Mouse (Mus musculus) hindbrain, postnatal 0 days (tissue): ENCODE data around the gene Med11. TPM values are rescaled to one million over a fixed set of nuclear protein-coding genes. Genes with fewer than 3 reads are reported as not detected.
"Not testable (repeated sequence)": the region's sequence is repeated elsewhere in the genome, so short reads cannot be mapped to it uniquely, and the experiment has no call there.

Experiments used
- ATAC-seq: fragments of 200-750 bp; cut with Nextera tagmentation; 2 replicates; pipeline ENCODE4 v1.8.0; 2017; ENCODE audit warnings: mild to moderate bottlenecking, moderate TSS enrichment, moderate library complexity
- DNase-seq: peaks from one replicate; pipeline ENCODE4 v3.0.0-alpha.2; 2015; ENCODE audit warnings: low spot score
- H3K27ac ChIP-seq: fragments of 300-500 bp; sonication (generic); 2 replicates; pipeline ENCODE4 v1.5.1; 2014; ENCODE audit warnings: mild to moderate bottlenecking
- H3K27me3 ChIP-seq: fragments of 300-500 bp; sonication (generic); 2 replicates; pipeline ENCODE4 v1.6.1; 2014; ENCODE audit warnings: low read length, mixed read lengths; ENCODE audit not compliant: insufficient read depth
- H3K36me3 ChIP-seq: fragments of 300-500 bp; sonication (generic); 2 replicates; pipeline ENCODE4 v1.6.1; 2014; ENCODE audit warnings: low read length, mixed read lengths; ENCODE audit not compliant: insufficient read depth
- H3K4me1 ChIP-seq: fragments of 300-500 bp; sonication (generic); 2 replicates; pipeline ENCODE4 v1.6.1; 2014; ENCODE audit warnings: antibody characterized with exemption, low read length, mixed read lengths; ENCODE audit not compliant: insufficient read depth
- H3K4me2 ChIP-seq: fragments of 300-500 bp; sonication (generic); 2 replicates; pipeline ENCODE4 v1.6.1; 2014; ENCODE audit warnings: low read depth, mild to moderate bottlenecking, low read length, moderate library complexity, mixed read lengths
- H3K4me3 ChIP-seq: fragments of 300-500 bp; sonication (generic); 2 replicates; pipeline ENCODE4 v1.5.1; 2014; ENCODE audit warnings: low read length
- H3K9ac ChIP-seq: fragments of 300-500 bp; sonication (generic); replicated peaks from 2 replicates; pipeline ENCODE4 v1.6.1; 2014; ENCODE audit warnings: mild to moderate bottlenecking, low read length, moderate library complexity, mixed read lengths
- H3K9me3 ChIP-seq: fragments of 300-500 bp; sonication (generic); 2 replicates; pipeline ENCODE4 v1.6.1; 2016; ENCODE audit warnings: low read length, mixed read lengths
- CTCF ChIP-seq: IDR thresholded peaks from 2 replicates; pipeline ENCODE4 v1.5.1; 2016; ENCODE audit warnings: antibody characterized with exemption, control low read depth, low read depth
- WGBS: fragments of 180-500 bp; shearing (Covaris S2); extraction: QIAGEN DNeasy Blood & Tissue Kit; methylation state at CpG from one replicate; pipeline ENCODE4 v1.1.7; 2014; 5-methylcytosine and 5-hydroxymethylcytosine counted together
- polyA plus RNA-seq: library from polyadenylated mRNA; unstranded; fragments of >200 nt; fragmentation: Nextera tagmentation; extraction: Ambion mirVana; gene quantifications from 2 replicates; pipeline ENCODE4 v1.2.1, GENCODE M21; 2015
- total RNA-seq: library from RNA; depleted of rRNA; stranded (reverse); fragments of >200 nt; gene quantifications from 2 replicates; pipeline ENCODE4 v1.2.3, GENCODE M21; 2014

The Med11 gene
- total and polyA plus RNA-seq, 2 experiments from 2014 or later = 23.7 to 30.5 TPM

DNA sequence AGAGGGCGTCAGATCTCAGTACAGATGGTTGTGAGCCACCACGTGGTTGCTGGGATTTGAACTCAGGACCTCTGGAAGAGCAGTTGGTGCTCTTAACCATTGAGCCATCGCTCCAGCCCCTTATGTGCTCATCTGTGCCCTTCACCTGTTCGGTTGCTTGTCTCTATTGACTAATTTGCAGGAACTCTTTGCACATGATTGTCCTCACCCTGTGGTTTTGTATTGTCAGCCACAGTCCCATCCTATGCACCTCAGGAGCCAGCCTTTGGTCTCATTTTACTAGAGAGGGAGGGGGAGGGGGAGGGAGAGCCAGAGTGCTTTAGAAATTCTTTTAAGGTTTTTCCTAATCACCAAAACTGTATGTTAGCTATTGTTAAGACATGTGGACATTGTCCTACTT lies 33.5 kb upstream of the Med11 start:
- 66% methylated on average over 4 of the region's 4 CpGs for WGBS
- no peak overlapping the region for H3K4me2 ChIP-seq
- H3K36me3 ChIP-seq = no peaks in the 10 kb centered on the region
- H3K9me3 ChIP-seq = no peaks in the 10 kb centered on the region
- DNase-seq (no peak), ATAC-seq (no peak)
- H3K27me3 ChIP-seq = no peaks in the 10 kb centered on the region
- no peak overlapping the region for H3K4me3 ChIP-seq
- no peak for TF ChIP-seq CTCF
- H3K27ac ChIP-seq = no peak overlapping the region
- H3K9ac ChIP-seq = no peak overlapping the region
- H3K4me1 ChIP-seq = no peaks in the 10 kb centered on the region

DNA sequence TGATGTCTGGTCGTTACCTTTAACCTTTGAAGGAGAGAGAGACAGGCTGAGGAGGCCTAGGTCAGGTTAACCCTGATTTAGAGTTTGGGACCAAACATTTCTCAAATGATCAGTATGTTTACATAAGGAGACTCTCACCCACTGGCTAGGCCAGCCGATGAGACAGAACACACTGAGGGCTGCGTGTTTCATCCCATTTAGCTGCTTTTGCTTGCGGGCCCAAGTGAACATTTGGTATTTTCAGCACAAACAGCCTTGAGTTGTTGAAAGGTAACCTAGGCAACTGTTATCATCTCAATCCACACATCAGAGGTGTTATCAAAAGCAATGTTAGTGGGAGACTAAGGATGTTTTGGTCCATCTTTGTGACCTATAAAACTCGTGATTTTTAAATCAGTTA lies 32.2 kb upstream of the Med11 start:
- DNase-seq = no peak
- H3K4me2 ChIP-seq = no peak overlapping the region
- H3K4me3 ChIP-seq = no peak overlapping the region
- 72% methylated on average over 5 of the region's 5 CpGs for WGBS
- no peak overlapping the region for H3K27ac ChIP-seq
- H3K4me1 ChIP-seq = no peaks in the 10 kb centered on the region
- no peaks in the 10 kb centered on the region for H3K36me3 ChIP-seq
- no peak for TF ChIP-seq CTCF
- no peak for ATAC-seq
- H3K9me3 ChIP-seq = no peaks in the 10 kb centered on the region
- no peaks in the 10 kb centered on the region for H3K27me3 ChIP-seq
- no peak overlapping the region for H3K9ac ChIP-seq

DNA sequence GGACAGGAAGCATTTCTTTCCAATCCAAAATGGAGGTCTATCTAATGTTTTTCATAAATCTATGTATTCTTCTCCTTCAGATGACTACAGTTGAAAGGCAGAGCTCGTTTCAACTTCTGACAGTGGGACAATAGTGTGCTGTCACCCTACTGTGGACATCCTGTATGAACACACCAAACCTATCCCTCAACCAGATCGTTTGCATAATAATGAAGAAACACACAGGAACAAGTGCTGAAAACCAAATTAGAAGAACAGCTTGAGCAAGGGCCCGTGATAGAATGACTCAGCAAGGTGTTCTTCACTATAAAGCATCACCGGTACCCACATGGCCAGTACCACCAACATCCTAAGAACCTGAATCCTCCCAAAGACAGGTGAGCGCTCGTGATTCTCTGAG lies 25.1 kb upstream of the Med11 start:
- not testable (repeated sequence) for H3K27me3 ChIP-seq, H3K4me3 ChIP-seq, H3K4me1 ChIP-seq, H3K9ac ChIP-seq, ATAC-seq, DNase-seq, H3K4me2 ChIP-seq, H3K9me3 ChIP-seq, H3K36me3 ChIP-seq, H3K27ac ChIP-seq
- 62% methylated on average over 6 of the region's 6 CpGs for WGBS

DNA sequence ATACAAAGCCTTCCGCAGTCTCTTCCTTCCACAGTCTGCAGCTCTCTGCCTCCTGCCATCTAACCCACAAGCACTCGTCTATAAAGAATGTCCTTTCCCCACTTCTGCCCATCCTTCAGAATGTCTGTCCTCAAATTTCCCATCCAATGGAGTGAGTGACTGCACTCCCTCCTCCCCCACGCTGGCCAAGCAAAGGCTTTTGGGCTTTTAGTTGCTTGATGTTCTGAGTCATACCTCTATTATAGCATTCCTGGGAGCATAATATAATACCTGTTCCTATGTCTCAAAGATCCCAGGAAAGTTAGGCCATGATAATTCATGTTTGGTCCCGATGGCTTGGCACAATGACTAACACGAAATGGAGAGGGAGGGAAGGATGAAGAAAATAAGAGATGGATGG lies 20.1 kb upstream of the Med11 start:
- peaks cover 10% of the 10 kb centered on the region for H3K36me3 ChIP-seq
- no peak overlapping the region; the same call in 1 of the 2 replicates for H3K9ac ChIP-seq
- H3K9me3 ChIP-seq = no peaks in the 10 kb centered on the region
- TF ChIP-seq CTCF = no peak
- ATAC-seq (no peak), DNase-seq (peak; percentile 1)
- 24% methylated on average over 5 of the region's 5 CpGs for WGBS
- peak overlapping the region; percentile 91 for H3K27ac ChIP-seq
- H3K4me3 ChIP-seq = peak overlapping the region; percentile 87
- peak overlapping the region; percentile 78 for H3K4me2 ChIP-seq
- H3K4me1 ChIP-seq = peaks cover 16% of the 10 kb centered on the region
- H3K27me3 ChIP-seq = no peaks in the 10 kb centered on the region

DNA sequence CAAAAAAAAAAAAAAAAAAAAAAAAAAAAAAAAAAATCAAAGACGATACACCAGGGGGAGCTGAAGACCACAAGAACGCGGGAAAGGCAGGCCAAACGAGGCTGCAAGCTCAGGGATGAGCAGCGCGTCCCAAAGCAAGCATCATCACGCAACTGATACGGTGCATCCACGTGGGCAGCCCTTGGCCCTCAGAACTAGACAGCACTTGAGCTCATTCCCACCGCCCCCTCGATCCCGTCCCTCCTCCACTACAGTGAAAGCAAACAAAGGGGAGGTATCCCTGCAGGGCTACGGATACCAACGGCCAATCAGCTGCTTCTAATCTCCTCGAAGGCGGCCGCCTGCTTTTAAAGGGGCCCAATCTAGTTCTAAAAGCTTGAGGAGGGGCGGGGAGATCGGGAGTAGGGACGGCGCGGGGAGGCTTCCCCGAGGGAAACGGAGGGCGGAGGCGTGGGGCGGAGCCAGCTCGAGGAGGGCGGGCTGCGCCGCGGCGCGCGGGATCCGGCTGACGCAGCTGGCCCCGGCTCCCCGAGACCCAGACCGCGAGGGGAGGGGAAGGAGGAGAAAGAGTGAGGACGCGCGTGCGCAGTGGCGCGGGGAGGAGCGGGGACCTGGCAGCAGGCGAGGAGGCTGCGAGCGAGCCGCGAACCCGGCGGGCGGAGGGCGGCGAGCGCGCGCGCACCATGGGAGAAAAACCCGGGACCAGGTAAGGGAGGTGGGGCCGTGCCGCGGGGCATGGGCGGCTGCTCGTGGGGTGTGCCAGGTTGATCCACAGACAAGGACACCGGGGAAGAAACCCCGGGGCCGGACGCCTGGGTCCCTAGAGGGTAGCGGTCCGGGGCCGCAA lies 19.4 kb upstream of the Med11 start, which contains the start of gene Arrb2:
Gene Arrb2, plus strand, starts transcription at position 588 of the 847 bp plus-strand sequence.
- peak within 1 kb of the TSS; percentile 87 for H3K4me3 ChIP-seq
- peaks cover 17% of the 10 kb centered on the region for H3K36me3 ChIP-seq
- no peaks in the 10 kb centered on the region for H3K9me3 ChIP-seq
- under 1% methylated on average over 61 of the region's 75 CpGs for WGBS
- TF ChIP-seq CTCF = peak; percentile 74
- H3K27me3 ChIP-seq = no peaks in the 10 kb centered on the region
- peak; percentile 96 for ATAC-seq
- peaks cover 16% of the 10 kb centered on the region for H3K4me1 ChIP-seq
- peak; percentile 98 for DNase-seq
- peak within 1 kb of the TSS; percentile 88 for H3K9ac ChIP-seq
- H3K4me2 ChIP-seq = peak within 1 kb of the TSS; percentile 78
- H3K27ac ChIP-seq = peak within 1 kb of the TSS; percentile 91

DNA sequence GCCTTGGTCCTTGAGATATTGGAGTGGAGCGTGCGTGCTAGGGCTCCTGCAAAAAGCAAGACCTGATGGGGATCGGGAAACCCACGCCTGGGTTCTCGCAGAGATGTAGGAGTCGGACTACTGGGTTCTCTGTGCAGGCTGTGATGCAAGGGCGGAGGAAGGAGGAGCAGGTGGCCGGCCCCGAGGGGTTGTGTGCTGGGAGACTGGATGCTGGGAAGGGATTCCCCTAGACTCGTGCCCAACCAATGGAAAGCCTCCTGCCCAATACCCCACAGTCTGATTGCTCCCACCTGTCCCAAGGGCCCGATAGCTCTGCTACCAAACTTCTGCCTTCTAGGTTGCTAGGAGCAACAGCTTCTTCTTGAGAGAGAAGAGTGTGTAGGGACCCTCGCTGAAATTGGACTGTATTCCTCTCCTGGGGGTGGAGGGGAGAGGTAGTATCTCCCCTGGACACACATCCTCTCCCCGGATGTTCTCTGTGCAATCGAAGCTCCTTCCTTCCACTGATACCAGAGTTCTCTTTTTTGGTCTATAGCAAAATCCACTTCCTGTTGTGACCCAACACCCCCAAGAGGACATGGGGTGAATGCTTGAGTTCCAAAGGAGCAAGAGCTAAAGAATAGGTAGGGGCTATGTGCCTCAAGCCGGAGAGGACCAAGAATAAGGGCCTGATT lies 18.7 kb upstream of the Med11 start:
- DNase-seq (peak; percentile 62), ATAC-seq (peak; percentile 24)
- H3K27ac ChIP-seq = peak overlapping the region; percentile 91
- H3K4me1 ChIP-seq = peaks cover 16% of the 10 kb centered on the region
- TF ChIP-seq CTCF = no peak
- peak overlapping the region; percentile 78 for H3K4me2 ChIP-seq
- H3K27me3 ChIP-seq = no peaks in the 10 kb centered on the region
- no peaks in the 10 kb centered on the region for H3K9me3 ChIP-seq
- peak overlapping the region; percentile 87 for H3K4me3 ChIP-seq
- H3K36me3 ChIP-seq = peaks cover 19% of the 10 kb centered on the region
- H3K9ac ChIP-seq = peak overlapping the region; percentile 88
- 7% methylated on average over 15 of the region's 15 CpGs for WGBS
